Comparison of ENCODE assay signal across 30 mouse cellular contexts in the genomic region with DNA sequence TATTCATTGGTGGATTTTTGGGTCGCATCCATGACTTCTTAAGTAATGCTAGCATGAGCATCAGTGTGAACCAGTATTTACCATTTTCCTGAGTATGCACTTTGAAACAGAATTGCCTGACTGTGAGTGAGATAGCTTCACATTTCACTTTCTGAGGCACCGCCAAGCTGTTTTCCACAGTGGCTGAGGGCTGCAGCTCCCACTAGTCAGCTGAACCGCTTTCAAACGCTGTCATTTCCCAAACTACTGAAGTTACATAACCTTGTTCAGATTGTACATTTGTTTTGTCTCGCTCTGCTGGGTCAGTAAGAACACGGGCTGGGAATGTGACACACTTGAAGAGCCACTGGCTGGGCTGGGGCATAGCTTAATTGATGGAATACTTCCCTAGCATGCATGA. TPM values are rescaled to one million over a fixed set of nuclear protein-coding genes. Genes with fewer than 3 reads are reported as not detected.
DNase-seq lines count a peak whose midpoint lies in the region; ATAC-seq and TF ChIP-seq lines count a peak whose summit lies in the region.
"Had no signal": no experiment of that assay in that cellular context is flagged by ENCODE, and none has a peak within 500 bp of the region (broad histone marks: within the 10 kb centered on the region; RNA-seq: fewer than 3 reads in every experiment).

No protein-coding gene starts in this region.

- H3K4me3 ChIP-seq in left cerebral cortex, adult 2 months, result no peak overlapping the region
- H3K4me3 ChIP-seq: embryonic facial prominence, embryonic 15.5 days had no signal

- TF ChIP-seq CTCF in left cerebral cortex, adult 2 months (IDR thresholded peaks at IDR 0.05), result no peak

- intact Hi-C loops in left cerebral cortex, adult 2 months (cut with DNase I), result no loop called here
- intact Hi-C loops in left cerebral cortex, postnatal 4 days (cut with DNase I), result no loop called here

- peak overlapping the region; percentile 42; the same call in 1 of the 2 replicates for H3K27ac ChIP-seq in left cerebral cortex, adult 2 months
- H3K27ac ChIP-seq: embryonic facial prominence, embryonic 15.5 days; macrophage had no signal

- ATAC-seq in megakaryocyte progenitor cell, adult 5-6 weeks (replicated peaks; ENCODE audit: poor library complexity), result no peak
- ATAC-seq: activated CD4-positive, CD25-positive, alpha-beta regulatory T cell, adult 4 months; CD4-positive, CD25-positive, alpha-beta regulatory T cell, adult 4 months; forebrain, embryonic 16.5 days had no signal

- DNase-seq in frontal cortex, adult 2 months (ENCODE audit: extremely low spot score in 1 of 2, low spot score in 1 of 2), result peak; percentile 10 to 49
- DNase-seq in frontal cortex, postnatal 25 days (ENCODE audit: low spot score in 2 of 2), result no peak
- peak in 1 of 2 experiments; percentile 15 for DNase-seq in left cerebral cortex, adult 2 months (ENCODE audit: extremely low spot score in 1 of 2, low spot score in 2 of 2)
- no peak for DNase-seq in left cerebral cortex, postnatal 4 days
- DNase-seq in right cerebral cortex, postnatal 25 days, result peak; percentile 19
- DNase-seq in right cerebral cortex, postnatal 14 days, result no peak
- DNase-seq in embryo, embryonic 11 days, result no peak
- DNase-seq: adrenal gland, postnatal 14 days; cerebellum, adult 11-12 months; cerebellum, postnatal 14 days; gastrocnemius, postnatal 25 days; kidney, adult 11 months; kidney, postnatal 14 days; liver; retina, postnatal 1 day; spleen, adult 18-20 months; thymus, adult 18-20 months; thymus, postnatal 4 days had no signal

RNA-seq across cellular contexts. Expression of a gene that starts 25.5 kb away (rescaled TPM):
- polyA plus RNA-seq in frontal cortex, adult 2 months (2012; rRNA removed), result 608 and 638 TPM in 2 replicates
- 100 to 1,000 TPM; 278 to 279 TPM for total RNA-seq in left cerebral cortex, adult 2 months (2021)
- total RNA-seq in left cerebral cortex, postnatal 4 days (2021), result 100 to 1,000 TPM; 231 to 251 TPM
- total RNA-seq in megakaryocyte progenitor cell, adult 5-6 weeks (2015), result 308 and 417 TPM in 2 replicates
- total RNA-seq in megakaryocyte progenitor cell, adult 5-6 weeks (2017), result 646 and 851 TPM in 2 replicates

RNA-seq across cellular contexts. Expression of a gene that starts 33.5 kb away (rescaled TPM):
- 0.04 TPM in 1 of 2 replicates, not detected in the other for polyA plus RNA-seq in frontal cortex, adult 2 months (2012; rRNA removed)
- total RNA-seq in left cerebral cortex, adult 2 months (2021), result under 1 TPM in 1 of 2 experiments, not detected in 1; 0.14 TPM
- not detected for total RNA-seq in left cerebral cortex, postnatal 4 days (2021)
- not detected in 2 replicates for total RNA-seq in megakaryocyte progenitor cell, adult 5-6 weeks (2015)
- total RNA-seq in megakaryocyte progenitor cell, adult 5-6 weeks (2017), result not detected in 2 replicates
- total RNA-seq: adrenal gland, postnatal 14 days; gastrocnemius, postnatal 25 days; monocyte, adult 5-6 weeks had no signal
- polyA plus RNA-seq: activated CD4-positive, CD25-positive, alpha-beta regulatory T cell, adult 4 months; CD4-positive, CD25-positive, alpha-beta regulatory T cell, adult 4 months; embryonic facial prominence, embryonic 15.5 days; forebrain, embryonic 16.5 days; heart, postnatal 0 days; hindbrain, embryonic 11.5 days; liver, embryonic 16.5 days; macrophage; midbrain, embryonic 11.5 days; neural tube, embryonic 11.5 days had no signal

Comparison
In these comparisons a context has a peak if more than half of its experiments do, and no peak if none do; other contexts are left out.
1. DNase-seq: peak in frontal cortex, adult 2 months (2 of 2) and right cerebral cortex, postnatal 25 days (single experiment); none in frontal cortex, postnatal 25 days (0 of 2), left cerebral cortex, postnatal 4 days (single experiment), right cerebral cortex, postnatal 14 days (single experiment) and embryo, embryonic 11 days (single experiment).